Mouse (Mus musculus): ENCODE data around the gene Arhgef17. TPM values are rescaled to one million over a fixed set of nuclear protein-coding genes. Genes with fewer than 3 reads are reported as not detected.

Arhgef17 gene
- polyA plus RNA-seq, 1 experiment from 2014 or later = 5.4 TPM

DNA sequence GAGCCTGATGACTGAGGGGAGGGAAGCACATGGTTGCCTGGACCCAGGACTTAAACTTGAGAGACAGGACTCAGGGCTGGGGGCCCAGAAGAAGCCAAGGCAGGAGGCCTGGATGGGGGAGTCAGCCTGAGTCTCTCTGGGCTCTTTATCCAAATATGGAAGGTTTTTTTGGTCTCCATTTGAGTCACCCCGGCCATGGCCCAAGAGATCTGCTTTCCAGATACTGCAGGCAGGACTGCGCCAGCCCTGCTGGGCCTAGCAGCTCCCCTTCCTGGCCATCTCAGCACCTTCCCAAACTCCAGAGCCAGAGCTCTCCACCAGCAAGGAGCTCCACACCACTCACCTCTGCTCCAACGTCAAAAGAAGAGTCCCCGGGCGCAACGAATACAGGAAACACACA, 15.4 kb downstream of the Arhgef17 start:
- Histone ChIP-seq H3K4me2 (no peak overlapping the region), H3K36me3 (ENCODE audit: control insufficient read depth, insufficient read depth, low read length) (peaks cover 6% of the 10 kb centered on the region; the same call in 1 of the 2 replicates), H3K27me3 (replicated peaks; ENCODE audit: control insufficient read depth, insufficient read depth, low read length) (no peaks in the 10 kb centered on the region), H3K4me1 (replicated peaks; ENCODE audit: control insufficient read depth, insufficient read depth, low read length) (peaks cover 42% of the 10 kb centered on the region), H3K9me3 (ENCODE audit: control insufficient read depth, low read length) (no peaks in the 10 kb centered on the region), H3K4me3 (ENCODE audit: low read depth, low read length) (no peak overlapping the region), H3K9ac (ENCODE audit: low read depth, low read length) (no peak overlapping the region; the same call in 1 of the 2 replicates), H3K27ac (ENCODE audit: low read depth, low read length) (no peak overlapping the region)
- ATAC-seq (replicated peaks; ENCODE audit: low FRiP score) = no peak
- 78% methylated on average over 6 of the region's 6 CpGs for WGBS
- no peak for DNase-seq (ENCODE audit: low spot score)

DNA sequence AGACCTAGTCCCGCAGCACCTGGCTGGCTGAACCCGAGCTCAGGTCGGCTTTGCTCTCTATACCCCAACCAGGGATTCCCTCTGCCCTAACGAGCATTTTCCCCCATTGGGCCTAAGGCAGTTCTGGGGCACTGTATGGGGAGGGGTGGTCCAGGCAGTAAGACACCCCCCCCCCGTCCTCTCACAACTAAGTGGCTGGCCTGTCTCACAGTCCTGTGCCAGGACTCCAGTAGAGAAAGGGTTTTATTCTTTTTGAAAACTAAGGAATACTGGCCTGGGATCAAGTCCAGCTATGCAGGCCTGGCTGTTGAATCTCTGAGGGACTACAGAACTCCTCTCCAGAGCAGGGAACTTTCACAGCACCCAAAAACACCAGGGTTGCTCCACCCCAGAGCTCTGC, 16.7 kb downstream of the Arhgef17 start:
- Histone ChIP-seq H3K4me2 (no peak overlapping the region), H3K36me3 (ENCODE audit: control insufficient read depth, insufficient read depth, low read length) (peaks cover 6% of the 10 kb centered on the region; the same call in 1 of the 2 replicates), H3K27me3 (replicated peaks; ENCODE audit: control insufficient read depth, insufficient read depth, low read length) (no peaks in the 10 kb centered on the region), H3K4me3 (ENCODE audit: low read depth, low read length) (no peak overlapping the region), H3K9me3 (ENCODE audit: control insufficient read depth, low read length) (no peaks in the 10 kb centered on the region), H3K9ac (ENCODE audit: low read depth, low read length) (no peak overlapping the region), H3K4me1 (replicated peaks; ENCODE audit: control insufficient read depth, insufficient read depth, low read length) (peaks cover 47% of the 10 kb centered on the region), H3K27ac (ENCODE audit: low read depth, low read length) (no peak overlapping the region)
- ATAC-seq (replicated peaks; ENCODE audit: low FRiP score) (no peak), DNase-seq (ENCODE audit: low spot score) (no peak)
- 84% methylated on average over 5 of the region's 5 CpGs for WGBS

DNA sequence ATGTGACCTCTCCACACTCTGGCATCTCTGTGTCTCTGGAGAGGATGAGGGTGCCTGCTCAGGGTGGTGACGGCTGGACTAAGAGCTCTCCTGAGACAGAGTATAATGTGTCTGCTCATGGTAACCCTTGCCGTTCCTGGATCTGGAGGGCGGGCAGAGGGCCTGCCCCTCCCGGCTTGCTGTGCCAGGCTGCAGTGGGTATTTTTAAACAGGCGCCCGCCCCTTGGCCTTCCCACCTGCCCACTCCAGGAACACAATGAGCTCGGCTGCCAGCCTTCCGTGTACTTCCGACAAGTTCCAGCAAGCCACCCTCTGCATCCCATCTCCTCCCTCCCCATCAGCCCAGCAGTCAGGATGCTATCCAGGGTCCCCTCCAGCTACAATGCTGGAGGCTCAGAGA, 20.1 kb downstream of the Arhgef17 start:
- H3K27ac ChIP-seq (ENCODE audit: low read depth, low read length) = peak overlapping the region; percentile 74; the same call in 1 of the 2 replicates
- peaks cover 30% of the 10 kb centered on the region for H3K4me1 ChIP-seq (replicated peaks; ENCODE audit: control insufficient read depth, insufficient read depth, low read length)
- H3K9me3 ChIP-seq (ENCODE audit: control insufficient read depth, low read length) = no peaks in the 10 kb centered on the region
- no peaks in the 10 kb centered on the region for H3K27me3 ChIP-seq (replicated peaks; ENCODE audit: control insufficient read depth, insufficient read depth, low read length)
- no peak for DNase-seq (ENCODE audit: low spot score)
- H3K4me2 ChIP-seq = peak overlapping the region; percentile 32
- H3K9ac ChIP-seq (ENCODE audit: low read depth, low read length) = no peak overlapping the region
- WGBS = 72% methylated on average over 9 of the region's 9 CpGs
- no peak for ATAC-seq (replicated peaks; ENCODE audit: low FRiP score)
- H3K36me3 ChIP-seq (ENCODE audit: control insufficient read depth, insufficient read depth, low read length) = peaks cover 5% of the 10 kb centered on the region; the same call in 1 of the 2 replicates
- no peak overlapping the region for H3K4me3 ChIP-seq (ENCODE audit: low read depth, low read length)

DNA sequence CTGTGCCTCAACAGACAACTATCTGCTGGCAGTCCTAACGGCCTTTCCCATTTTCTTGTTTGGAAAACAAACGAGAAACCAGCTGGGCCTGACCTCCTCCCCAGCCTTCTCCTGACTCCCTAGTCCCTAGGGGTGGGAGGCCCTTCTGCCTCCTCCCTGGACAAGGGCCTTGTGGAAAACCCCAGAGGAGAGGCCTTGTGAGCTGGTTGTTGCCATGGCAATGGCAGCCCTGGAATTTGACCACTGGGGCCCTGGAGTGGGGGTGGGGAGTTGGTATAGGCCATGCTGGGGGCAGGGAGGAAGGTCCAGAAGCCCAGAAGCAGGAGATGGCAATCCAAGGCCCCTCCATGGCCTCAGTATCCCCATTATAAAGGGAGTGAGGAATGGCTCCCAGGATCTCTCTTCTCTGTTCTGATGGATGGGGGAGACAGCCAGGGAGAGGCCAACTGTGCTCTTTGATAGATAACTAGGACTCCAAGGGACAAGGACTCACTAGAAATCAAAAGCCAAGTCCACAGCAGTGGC, 20.6 kb downstream of the Arhgef17 start:
- DNase-seq (ENCODE audit: low spot score) = no peak
- Histone ChIP-seq H3K9me3 (ENCODE audit: control insufficient read depth, low read length) (no peaks in the 10 kb centered on the region), H3K27me3 (replicated peaks; ENCODE audit: control insufficient read depth, insufficient read depth, low read length) (no peaks in the 10 kb centered on the region), H3K36me3 (ENCODE audit: control insufficient read depth, insufficient read depth, low read length) (peaks cover 3% of the 10 kb centered on the region; the same call in 1 of the 2 replicates), H3K4me1 (replicated peaks; ENCODE audit: control insufficient read depth, insufficient read depth, low read length) (peaks cover 26% of the 10 kb centered on the region), H3K27ac (ENCODE audit: low read depth, low read length) (peak overlapping the region; percentile 74; the same call in 1 of the 2 replicates), H3K4me2 (peak overlapping the region; percentile 32), H3K9ac (ENCODE audit: low read depth, low read length) (no peak overlapping the region), H3K4me3 (ENCODE audit: low read depth, low read length) (no peak overlapping the region)
- 36% methylated on average over 2 of the region's 2 CpGs for WGBS
- ATAC-seq (replicated peaks; ENCODE audit: low FRiP score) = peak; percentile 42

DNA sequence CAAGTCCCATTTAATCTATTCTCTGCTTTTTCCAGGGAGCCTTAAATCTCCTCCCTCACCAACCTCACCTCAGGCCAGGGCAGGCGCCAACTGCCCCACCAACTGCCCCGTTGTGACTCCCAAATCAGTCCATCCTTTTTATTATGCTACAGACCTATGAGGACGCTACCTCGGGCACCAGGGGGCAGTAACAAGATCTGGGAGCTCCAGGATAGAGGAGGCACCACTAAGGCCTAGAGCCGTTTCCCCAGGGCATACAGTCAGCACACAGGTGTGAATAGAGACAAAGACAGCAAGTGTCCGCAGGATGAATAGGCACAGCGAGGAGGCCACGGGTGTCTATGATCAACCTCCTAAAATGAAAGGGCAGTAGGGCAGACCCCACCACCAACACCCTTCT, 23.3 kb downstream of the Arhgef17 start:
- DNase-seq (ENCODE audit: low spot score) = no peak
- Histone ChIP-seq H3K9me3 (ENCODE audit: control insufficient read depth, low read length) (no peaks in the 10 kb centered on the region), H3K9ac (ENCODE audit: low read depth, low read length) (no peak overlapping the region), H3K4me3 (ENCODE audit: low read depth, low read length) (no peak overlapping the region), H3K27ac (ENCODE audit: low read depth, low read length) (peak overlapping the region; percentile 26; the same call in 1 of the 2 replicates), H3K4me2 (no peak overlapping the region), H3K4me1 (replicated peaks; ENCODE audit: control insufficient read depth, insufficient read depth, low read length) (peaks cover 25% of the 10 kb centered on the region), H3K36me3 (ENCODE audit: control insufficient read depth, insufficient read depth, low read length) (no peaks in the 10 kb centered on the region), H3K27me3 (replicated peaks; ENCODE audit: control insufficient read depth, insufficient read depth, low read length) (no peaks in the 10 kb centered on the region)
- 59% methylated on average over 8 of the region's 8 CpGs for WGBS
- ATAC-seq (replicated peaks; ENCODE audit: low FRiP score) = no peak

DNA sequence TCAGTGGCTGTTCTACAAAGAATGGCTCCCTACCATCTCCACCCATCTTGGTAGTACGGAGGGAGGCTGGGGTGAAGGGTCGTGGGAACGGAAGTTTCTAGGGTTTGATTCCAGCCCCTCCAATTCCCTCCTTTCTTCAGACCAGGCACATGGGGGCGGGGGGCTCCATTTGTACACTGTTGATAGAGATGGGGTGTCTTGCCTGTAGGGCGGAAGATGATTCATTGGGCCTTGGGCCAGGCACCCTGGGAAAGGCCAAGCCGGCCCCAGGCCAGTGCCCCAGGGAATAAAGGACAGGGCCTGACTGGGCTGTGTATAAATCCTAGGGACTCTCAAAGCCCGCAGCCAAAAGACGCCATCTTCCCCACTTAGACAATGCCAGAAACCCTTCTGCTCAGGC, 23.8 kb downstream of the Arhgef17 start:
- no peak overlapping the region for H3K9ac ChIP-seq (ENCODE audit: low read depth, low read length)
- no peak overlapping the region for H3K4me3 ChIP-seq (ENCODE audit: low read depth, low read length)
- no peak overlapping the region for H3K4me2 ChIP-seq
- no peaks in the 10 kb centered on the region for H3K27me3 ChIP-seq (replicated peaks; ENCODE audit: control insufficient read depth, insufficient read depth, low read length)
- no peaks in the 10 kb centered on the region for H3K9me3 ChIP-seq (ENCODE audit: control insufficient read depth, low read length)
- 87% methylated on average over 8 of the region's 8 CpGs for WGBS
- DNase-seq (ENCODE audit: low spot score) (no peak), ATAC-seq (replicated peaks; ENCODE audit: low FRiP score) (no peak)
- no peak overlapping the region for H3K27ac ChIP-seq (ENCODE audit: low read depth, low read length)
- H3K36me3 ChIP-seq (ENCODE audit: control insufficient read depth, insufficient read depth, low read length) = no peaks in the 10 kb centered on the region
- H3K4me1 ChIP-seq (replicated peaks; ENCODE audit: control insufficient read depth, insufficient read depth, low read length) = peaks cover 25% of the 10 kb centered on the region

DNA sequence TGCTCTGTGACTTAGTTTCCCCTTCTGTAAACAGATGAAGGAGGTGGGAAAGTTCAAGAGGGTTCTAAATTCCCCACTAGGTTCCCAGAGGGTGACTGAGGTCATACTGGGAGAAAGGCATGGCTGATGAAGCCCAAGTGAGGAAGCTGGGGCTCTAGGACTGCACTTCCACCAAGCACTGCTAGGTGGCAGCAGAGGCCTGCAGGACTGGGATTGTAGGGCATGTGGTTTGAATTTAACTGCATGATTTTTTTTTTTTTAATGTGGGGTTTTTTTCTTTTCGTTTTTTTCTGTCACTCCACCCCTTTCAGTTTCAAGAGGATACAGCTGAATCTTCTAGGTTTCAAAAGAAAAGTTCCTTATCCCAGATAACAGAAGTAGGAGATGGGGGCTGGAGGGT, 24.7 kb downstream of the Arhgef17 start:
- WGBS = 0% methylated on average over 1 of the region's 1 CpGs
- H3K27ac ChIP-seq (ENCODE audit: low read depth, low read length) = no peak overlapping the region
- H3K36me3 ChIP-seq (ENCODE audit: control insufficient read depth, insufficient read depth, low read length) = no peaks in the 10 kb centered on the region
- H3K4me3 ChIP-seq (ENCODE audit: low read depth, low read length) = no peak overlapping the region
- ATAC-seq (replicated peaks; ENCODE audit: low FRiP score) = no peak
- DNase-seq (ENCODE audit: low spot score) = no peak
- no peaks in the 10 kb centered on the region for H3K27me3 ChIP-seq (replicated peaks; ENCODE audit: control insufficient read depth, insufficient read depth, low read length)
- no peak overlapping the region for H3K9ac ChIP-seq (ENCODE audit: low read depth, low read length)
- H3K4me1 ChIP-seq (replicated peaks; ENCODE audit: control insufficient read depth, insufficient read depth, low read length) = peaks cover 24% of the 10 kb centered on the region
- no peak overlapping the region for H3K4me2 ChIP-seq
- no peaks in the 10 kb centered on the region for H3K9me3 ChIP-seq (ENCODE audit: control insufficient read depth, low read length)

DNA sequence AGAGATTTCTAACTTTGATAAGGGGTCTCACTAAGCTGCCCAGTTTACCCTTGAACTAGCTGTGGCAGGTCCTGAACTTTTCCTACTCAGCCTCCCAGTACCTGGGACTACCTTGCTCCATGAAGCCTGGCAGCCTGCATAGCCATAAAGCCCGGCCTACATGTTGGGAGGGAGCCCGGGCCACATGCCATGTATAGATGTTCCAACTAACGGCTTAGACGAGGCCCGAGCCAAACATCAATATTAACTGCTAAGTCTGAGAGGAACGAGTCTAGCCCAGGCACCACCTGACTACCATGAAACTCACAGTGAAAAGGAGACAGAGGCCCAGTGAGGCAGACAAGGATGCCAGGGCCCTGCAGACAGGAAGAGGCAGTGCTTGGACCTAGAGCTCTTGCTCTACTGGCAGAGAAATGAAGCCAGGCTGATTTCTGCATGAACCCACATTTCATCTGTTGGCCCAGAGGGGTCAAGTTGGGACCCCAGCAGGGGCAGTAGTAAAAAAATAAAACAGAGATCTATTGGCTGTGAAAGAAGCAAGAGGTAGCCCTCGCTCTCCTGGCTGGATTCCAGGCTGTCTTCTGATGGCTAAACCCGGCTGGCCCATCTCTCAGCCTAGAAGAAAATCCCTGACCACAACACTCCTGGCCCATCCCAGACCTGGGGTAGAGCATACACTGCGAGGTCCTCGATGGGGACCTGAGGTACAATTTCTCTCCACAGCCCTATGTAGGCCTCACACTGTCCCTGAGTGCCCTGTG, 25.7 kb downstream of the Arhgef17 start:
- no peak overlapping the region for H3K4me2 ChIP-seq
- no peaks in the 10 kb centered on the region for H3K9me3 ChIP-seq (ENCODE audit: control insufficient read depth, low read length)
- peaks cover 14% of the 10 kb centered on the region for H3K4me1 ChIP-seq (replicated peaks; ENCODE audit: control insufficient read depth, insufficient read depth, low read length)
- no peak overlapping the region for H3K27ac ChIP-seq (ENCODE audit: low read depth, low read length)
- ATAC-seq (replicated peaks; ENCODE audit: low FRiP score) (no peak), DNase-seq (ENCODE audit: low spot score) (no peak)
- H3K9ac ChIP-seq (ENCODE audit: low read depth, low read length) = no peak overlapping the region
- H3K36me3 ChIP-seq (ENCODE audit: control insufficient read depth, insufficient read depth, low read length) = no peaks in the 10 kb centered on the region
- H3K4me3 ChIP-seq (ENCODE audit: low read depth, low read length) = no peak overlapping the region
- 86% methylated on average over 10 of the region's 10 CpGs for WGBS
- H3K27me3 ChIP-seq (replicated peaks; ENCODE audit: control insufficient read depth, insufficient read depth, low read length) = no peaks in the 10 kb centered on the region

DNA sequence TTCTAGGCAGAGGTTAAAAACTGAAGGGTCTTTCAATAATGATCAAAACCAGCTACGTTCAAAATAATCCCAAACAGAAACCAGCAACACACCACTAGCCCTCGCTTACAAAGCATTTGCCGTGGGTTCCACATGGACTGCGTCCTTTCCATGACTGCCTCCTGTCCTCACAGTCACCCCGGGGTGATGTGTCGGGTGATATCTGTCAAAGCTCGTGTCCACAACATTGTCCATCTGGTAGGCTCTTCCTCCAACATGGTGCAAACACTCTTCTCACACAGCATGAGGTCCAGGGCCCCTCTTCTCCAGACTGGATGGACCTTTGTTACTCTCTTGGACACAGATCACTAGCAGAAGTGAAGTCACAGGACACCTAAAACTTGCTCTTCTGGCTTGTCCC, 26.9 kb downstream of the Arhgef17 start:
- H3K9me3 ChIP-seq (ENCODE audit: control insufficient read depth, low read length) = no peaks in the 10 kb centered on the region
- H3K4me3 ChIP-seq (ENCODE audit: low read depth, low read length) = no peak overlapping the region
- H3K27me3 ChIP-seq (replicated peaks; ENCODE audit: control insufficient read depth, insufficient read depth, low read length) = no peaks in the 10 kb centered on the region
- H3K4me1 ChIP-seq (replicated peaks; ENCODE audit: control insufficient read depth, insufficient read depth, low read length) = peaks cover 9% of the 10 kb centered on the region; the same call in 1 of the 2 replicates
- ATAC-seq (replicated peaks; ENCODE audit: low FRiP score) (no peak), DNase-seq (ENCODE audit: low spot score) (no peak)
- H3K27ac ChIP-seq (ENCODE audit: low read depth, low read length) = no peak overlapping the region
- 73% methylated on average over 7 of the region's 7 CpGs for WGBS
- no peak overlapping the region for H3K4me2 ChIP-seq
- no peaks in the 10 kb centered on the region for H3K36me3 ChIP-seq (ENCODE audit: control insufficient read depth, insufficient read depth, low read length)
- no peak overlapping the region for H3K9ac ChIP-seq (ENCODE audit: low read depth, low read length)
